Mouse (Mus musculus) C2C12 (cell line): Measurements from ENCODE around the gene Cacna2d4.

Experiments used
- CEBPB ChIP-seq: IDR thresholded peaks from one replicate; pipeline ENCODE4 v1.6.1; 2011; ENCODE audit warnings: low read depth, mild to moderate bottlenecking, control low read depth, moderate library complexity
- CTCF ChIP-seq: IDR thresholded peaks from one replicate; pipeline ENCODE4 v1.5.1; 2011; ENCODE audit not compliant: control insufficient read depth, insufficient read depth, insufficient read length
- MAX ChIP-seq: IDR thresholded peaks from one replicate; pipeline ENCODE4 v1.6.1; 2011; ENCODE audit warnings: mild to moderate bottlenecking, control low read depth
- MYOD1 ChIP-seq: IDR thresholded peaks from one replicate; pipeline ENCODE4 v1.6.1; 2011; ENCODE audit warnings: low read depth; ENCODE audit not compliant: control insufficient read depth, insufficient read length
- MYOG ChIP-seq: IDR thresholded peaks from one replicate; pipeline ENCODE4 v1.6.1; 2011; ENCODE audit not compliant: control insufficient read depth, insufficient read length; ENCODE audit errors: extremely low read depth

DNA sequence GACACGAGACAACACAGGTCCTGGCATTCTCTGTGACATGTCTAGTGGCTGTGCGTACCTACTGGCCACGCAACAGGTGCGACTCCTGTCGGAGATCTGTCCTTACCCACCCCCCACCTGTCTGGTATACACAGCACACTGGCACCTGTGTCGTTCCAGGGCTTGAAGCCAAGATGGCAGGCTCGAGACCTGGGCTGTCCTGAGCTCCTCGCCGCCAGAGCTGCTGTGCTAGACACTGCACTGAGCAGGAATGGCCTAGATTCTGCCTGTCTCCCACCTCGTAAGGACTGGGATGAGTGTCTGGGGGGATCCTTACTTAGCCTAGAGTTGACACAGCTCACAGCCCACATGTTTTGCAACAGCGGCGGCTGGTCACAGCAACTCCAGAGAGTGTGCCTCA lies 11.1 kb upstream of the Cacna2d4 start:
- TF ChIP-seq CTCF (no peak), MYOG (no peak), CEBPB (no peak), MYOD1 (no peak), MAX (no peak)
